Mouse (Mus musculus) lung, postnatal 25 days (tissue): Measurements from ENCODE around the gene Zfp553.
A peak's percentile ranks its signal among the peaks of the same experiment; 100 is the strongest.

Experiments used
- DNase-seq: peaks from one replicate; pipeline ENCODE4 v3.0.0; 2022; ENCODE audit warnings: low spot score

Gene Zfp553

DNA sequence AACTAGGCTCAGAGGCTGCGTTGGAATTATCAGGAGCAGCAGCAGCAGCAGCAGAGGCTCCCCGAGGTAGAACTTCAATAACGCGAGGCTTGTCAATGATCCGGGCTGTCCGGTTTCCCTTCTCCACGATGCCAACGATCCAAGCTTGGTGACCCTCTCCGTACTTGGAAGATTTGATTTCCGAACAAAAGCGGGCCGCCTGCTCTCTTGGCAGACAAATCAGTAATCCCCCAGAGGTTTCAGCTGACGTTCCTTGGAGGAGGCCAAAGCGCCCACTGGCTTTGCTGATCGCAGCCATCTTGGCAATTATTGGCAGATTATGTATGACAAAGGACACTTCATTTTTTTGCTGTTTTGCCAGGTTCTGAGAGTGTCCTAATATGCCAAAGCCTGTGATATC, 39.7 kb downstream of the Zfp553 start:
- no peak for DNase-seq

DNA sequence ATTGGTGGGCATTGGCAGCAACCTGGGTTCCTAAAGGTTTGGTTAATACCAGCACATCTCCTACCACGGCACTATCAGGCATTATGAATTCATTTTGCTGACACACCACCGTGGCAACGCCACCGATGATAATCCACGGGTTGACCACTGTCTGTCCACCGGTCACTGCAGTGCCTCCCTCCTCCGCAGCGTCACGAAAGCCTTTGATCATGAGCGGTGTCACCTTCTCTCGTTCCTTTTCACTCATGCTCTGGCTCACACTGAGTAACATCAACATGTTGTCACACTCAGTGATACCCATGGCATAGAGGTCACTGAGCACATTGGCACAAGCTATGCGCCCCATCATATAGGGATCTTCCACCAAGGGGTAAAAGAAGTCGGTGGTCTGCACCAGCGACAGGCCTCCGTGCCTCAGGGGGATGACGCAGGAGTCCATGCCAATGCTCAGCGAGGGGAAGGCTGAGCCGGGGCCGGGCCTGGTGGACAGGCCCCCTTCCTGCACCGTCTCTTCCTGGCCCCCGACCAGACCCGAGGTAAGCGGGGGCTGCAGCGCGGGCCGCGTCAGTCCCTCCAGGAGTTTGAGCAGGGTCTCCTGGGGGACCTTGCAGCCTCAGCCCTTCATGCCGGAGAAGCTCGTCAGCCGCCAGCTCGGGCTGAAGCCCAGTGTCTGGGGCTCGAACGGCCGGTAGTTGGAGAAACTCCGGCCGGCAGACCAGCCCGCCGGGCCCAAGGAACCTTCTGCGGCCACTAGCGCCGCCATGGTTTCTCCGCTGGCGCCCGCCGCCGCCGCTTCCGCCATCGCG, 40.5 kb downstream of the Zfp553 start:
- DNase-seq: no peak

DNA sequence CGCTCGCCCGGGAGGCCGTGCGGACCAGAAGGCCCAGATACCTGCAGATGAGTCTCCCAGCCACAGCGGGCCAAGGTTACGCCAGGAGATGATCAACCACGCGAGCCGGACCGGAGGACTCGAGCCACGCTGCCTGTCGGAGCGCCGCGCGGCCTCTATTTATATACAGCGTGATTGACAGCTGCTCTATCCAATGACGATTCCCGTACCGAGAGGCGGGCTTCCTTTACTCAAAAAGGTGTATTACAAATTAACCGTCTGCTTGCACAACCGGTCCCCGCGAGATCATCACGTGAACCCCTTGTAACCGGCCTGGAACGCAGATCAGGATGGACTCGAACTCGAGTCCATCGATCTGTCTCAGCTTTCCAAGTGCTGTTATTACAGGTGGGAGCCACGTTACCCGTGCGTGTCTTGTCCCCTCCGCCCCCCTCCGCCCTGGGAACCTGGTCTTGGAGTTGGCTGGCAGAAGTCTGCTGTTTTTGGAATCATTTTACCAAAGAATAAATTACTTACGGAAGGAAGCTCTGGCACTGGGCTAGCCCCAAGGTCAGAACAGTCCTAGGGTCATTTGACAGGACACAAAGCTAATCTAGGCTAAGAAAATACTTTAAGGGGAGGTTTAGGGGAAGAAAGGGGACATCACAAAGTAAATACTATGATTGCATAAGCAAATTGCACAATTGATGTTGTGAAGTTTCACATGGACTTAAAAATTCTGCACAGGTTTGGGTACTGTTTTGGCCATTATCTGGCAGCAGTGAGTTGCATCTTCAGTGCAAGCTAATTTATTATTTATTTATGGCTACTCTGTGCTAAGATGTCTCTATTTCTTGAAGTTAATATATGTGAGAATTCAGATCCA, 41.3 kb downstream of the Zfp553 start, which contains the start of gene Sephs2:
Gene Sephs2, minus strand, starts transcription at position 131 of the 865 bp plus-strand sequence.
- DNase-seq: peak; percentile 96

DNA sequence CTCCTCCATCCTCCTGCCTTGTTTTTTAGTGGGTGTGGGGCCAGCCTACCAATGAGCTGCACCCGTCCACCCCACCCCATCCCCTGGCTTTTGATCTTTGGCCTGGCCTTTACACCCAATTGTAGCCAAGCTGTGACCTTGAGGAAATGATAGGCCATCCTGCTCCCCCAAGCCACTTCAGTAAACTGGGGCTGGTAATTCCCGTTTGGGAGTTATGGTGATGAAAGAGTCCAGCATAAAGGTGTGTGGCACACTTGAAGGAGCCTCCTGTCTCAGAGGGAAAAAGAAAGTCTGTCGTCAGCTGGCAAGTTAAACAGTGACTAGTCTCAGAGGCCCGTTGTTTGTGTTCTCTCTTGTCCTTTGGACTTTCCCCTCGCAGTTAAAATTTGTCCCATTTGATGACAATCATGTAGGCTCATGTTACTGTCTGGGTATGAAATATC, 43.7 kb downstream of the Zfp553 start:
- DNase-seq: no peak

DNA sequence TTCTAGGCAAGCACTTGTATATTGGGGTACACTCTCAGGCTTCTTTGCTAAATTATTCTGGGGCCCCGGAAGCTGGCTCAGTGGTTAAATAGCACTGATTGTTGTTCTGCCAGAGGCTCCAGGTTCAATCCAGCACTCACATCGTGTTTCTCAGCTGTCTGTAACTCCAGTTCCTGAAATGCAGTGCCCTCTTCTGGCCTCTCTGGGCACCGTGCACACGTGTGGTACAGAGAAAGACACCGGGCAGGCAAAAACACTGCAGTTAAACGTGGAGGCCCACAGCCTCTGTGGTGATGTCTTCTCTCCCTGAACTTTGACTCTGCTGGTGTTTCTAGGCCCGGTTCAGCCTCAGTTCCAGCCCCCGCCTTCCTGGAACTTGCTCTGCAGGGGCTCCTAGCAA, 45.5 kb downstream of the Zfp553 start:
- DNase-seq: peak; percentile 61

DNA sequence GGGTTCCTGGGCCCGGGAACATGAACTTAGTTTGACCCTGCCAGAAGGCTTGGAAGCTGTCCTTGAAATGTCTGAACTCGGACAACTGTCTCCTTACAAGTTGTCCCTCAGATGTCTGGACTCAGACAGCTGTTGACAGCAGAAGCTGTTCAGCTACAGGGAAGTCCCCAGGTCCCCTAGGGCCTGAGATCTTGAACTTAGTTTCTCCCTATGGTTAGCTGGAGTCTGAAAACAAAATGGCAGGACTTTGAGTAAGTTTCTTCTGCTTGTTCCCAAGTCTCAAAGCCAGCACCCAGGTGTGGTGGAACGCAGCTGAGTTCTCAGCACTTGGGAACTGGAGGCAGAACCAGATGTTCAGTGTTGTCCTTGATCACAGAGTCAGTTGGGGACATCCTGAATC, 47.2 kb downstream of the Zfp553 start:
- no peak for DNase-seq

DNA sequence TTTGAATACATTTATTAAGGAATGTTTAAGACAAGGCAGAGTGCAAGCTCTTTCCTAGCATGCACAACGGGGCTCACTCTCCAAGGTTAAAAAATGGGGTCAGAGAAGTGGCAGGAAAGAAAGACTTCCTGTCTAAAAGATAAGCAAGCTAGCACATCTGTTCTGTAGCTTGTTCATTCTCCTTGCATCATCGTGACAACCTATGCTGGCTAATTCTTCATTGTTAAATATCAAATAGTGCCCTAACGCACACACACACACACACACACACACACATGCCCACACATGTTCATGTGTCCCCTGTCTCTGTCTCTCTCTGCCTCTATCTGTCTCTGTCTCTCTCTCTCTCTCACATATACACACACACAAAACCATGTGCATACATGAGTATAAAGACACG, 48.3 kb downstream of the Zfp553 start:
- no peak for DNase-seq

DNA sequence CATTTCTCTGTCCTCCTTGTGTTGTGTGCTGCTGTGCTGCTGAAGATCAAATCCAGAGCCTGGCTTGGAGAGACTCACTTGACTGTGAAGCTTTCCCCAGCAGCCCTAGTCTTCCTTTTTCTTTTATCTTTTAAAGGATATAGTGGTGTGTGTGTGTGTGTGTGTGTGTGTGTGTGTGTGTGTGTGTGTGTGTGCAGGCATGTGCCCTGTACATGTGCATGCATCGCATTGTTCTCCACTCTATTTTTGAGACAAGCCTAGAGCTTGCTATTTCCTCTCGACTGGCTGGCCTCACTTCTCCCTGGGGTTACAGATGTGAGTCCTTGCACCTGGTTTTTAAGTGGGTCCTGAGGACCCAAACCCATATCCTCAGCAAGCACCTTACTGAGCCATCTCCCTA, 49.3 kb downstream of the Zfp553 start:
- no peak for DNase-seq

DNA sequence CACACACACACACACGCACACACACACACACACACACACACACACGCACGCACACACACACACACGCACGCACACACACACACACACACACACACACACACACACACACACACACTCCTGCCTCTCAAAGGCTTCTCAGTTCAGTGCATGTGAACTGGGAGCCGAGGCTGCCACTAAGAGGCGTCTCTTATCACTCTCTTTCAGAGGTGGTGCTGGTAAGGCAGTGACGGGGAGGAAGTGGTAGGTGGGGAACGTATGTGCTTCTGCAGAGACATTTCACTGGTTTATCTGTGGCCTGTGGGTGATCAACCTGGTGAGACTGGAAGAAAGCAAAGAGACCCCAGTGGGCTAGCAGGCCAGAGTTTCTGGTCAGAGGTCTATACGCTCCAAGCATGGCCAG, 52.3 kb downstream of the Zfp553 start:
- no peak for DNase-seq
